Mouse (Mus musculus) heart, postnatal 0 days (tissue): ENCODE data around the gene 4930452B06Rik.

ENCODE experiments used
- CTCF ChIP-seq: IDR thresholded peaks from 2 replicates; pipeline ENCODE4 v1.5.1; 2016; ENCODE audit warnings: antibody characterized with exemption, control low read depth, low read depth
- EP300 ChIP-seq: IDR thresholded peaks from 2 replicates; pipeline ENCODE4 v1.6.1; 2016; ENCODE audit warnings: antibody characterized with exemption, low read depth

GRCm38 (mm10) chr14:8688462-8688861, 22.4 kb upstream of the 4930452B06Rik start:
- TF ChIP-seq CTCF (no peak), EP300 (no peak)
